Mouse (Mus musculus) cerebellum, postnatal 36 days (tissue): Measurements from ENCODE around the gene Ccnd3.

Experiments
- DNase-seq, 2 experiments: peaks; one replicate each; pipeline ENCODE4 v3.0.0; 2021 to 2022; ENCODE audit warnings: mixed read lengths in 2 of 2

The Ccnd3 gene

GRCm38 (mm10) chr17:47504941-47505346 lies at the start of gene Ccnd3:
Gene Ccnd3, plus strand, starts transcription at chr17:47505051.
- DNase-seq = no peak

GRCm38 (mm10) chr17:47458310-47458709 lies 46.5 kb upstream of the Ccnd3 start:
- DNase-seq = no peak

- no peak for DNase-seq
These were observed 45.9 kb upstream of the Ccnd3 start for GRCm38 (mm10) chr17:47458936-47459335.

GRCm38 (mm10) chr17:47459341-47459919 lies 45.4 kb upstream of the Ccnd3 start:
- no peak for DNase-seq

- no peak for DNase-seq
These were observed 43.2 kb upstream of the Ccnd3 start for GRCm38 (mm10) chr17:47461688-47462087.

- no peak for DNase-seq
These were observed 42.6 kb upstream of the Ccnd3 start for GRCm38 (mm10) chr17:47462209-47462608.

- DNase-seq = no peak
These were observed 42.0 kb upstream of the Ccnd3 start for GRCm38 (mm10) chr17:47462728-47463388.

GRCm38 (mm10) chr17:47464248-47464965 lies 40.4 kb upstream of the Ccnd3 start:
- no peak for DNase-seq

GRCm38 (mm10) chr17:47465016-47465415 lies 39.8 kb upstream of the Ccnd3 start:
- DNase-seq = no peak

GRCm38 (mm10) chr17:47466284-47466683 lies 38.6 kb upstream of the Ccnd3 start:
- DNase-seq = no peak

- no peak for DNase-seq
These were observed 37.2 kb upstream of the Ccnd3 start for GRCm38 (mm10) chr17:47467659-47468058.

- DNase-seq = no peak
These were observed 36.8 kb upstream of the Ccnd3 start for GRCm38 (mm10) chr17:47468063-47468462.

- DNase-seq = no peak
These were observed 36.4 kb upstream of the Ccnd3 start for GRCm38 (mm10) chr17:47468466-47468865.

- DNase-seq = no peak
These were observed 35.2 kb upstream of the Ccnd3 start for GRCm38 (mm10) chr17:47469642-47470041.

GRCm38 (mm10) chr17:47470121-47470520 lies 34.7 kb upstream of the Ccnd3 start:
- DNase-seq = peak; percentile 66 to 71

GRCm38 (mm10) chr17:47470686-47471085 lies 34.2 kb upstream of the Ccnd3 start:
- DNase-seq = peak; percentile 70 to 73

- DNase-seq = no peak
These were observed 32.2 kb upstream of the Ccnd3 start for GRCm38 (mm10) chr17:47472435-47473350.

- DNase-seq = peak; percentile 38 to 45
These were observed 31.3 kb upstream of the Ccnd3 start for GRCm38 (mm10) chr17:47473434-47473974.

- no peak for DNase-seq
These were observed 30.6 kb upstream of the Ccnd3 start for GRCm38 (mm10) chr17:47474250-47474649.

GRCm38 (mm10) chr17:47475181-47475580 lies 29.7 kb upstream of the Ccnd3 start:
- no peak for DNase-seq

- DNase-seq = no peak
These were observed 29.1 kb upstream of the Ccnd3 start for GRCm38 (mm10) chr17:47475714-47476113.

GRCm38 (mm10) chr17:47479887-47480286 lies 25.0 kb upstream of the Ccnd3 start:
- no peak for DNase-seq

- DNase-seq = peak; percentile 54 to 60
These were observed 22.4 kb upstream of the Ccnd3 start for GRCm38 (mm10) chr17:47482401-47482800.
